Mouse (Mus musculus) c-Kit-positive CD71-positive TER-119-negative erythroid progenitor cells, embryonic 14.5 days (primary cell): ENCODE results near the gene Hcfc2.

Experiments used
- DNase-seq: peaks from one replicate; pipeline ENCODE4 v3.0.0-alpha.2; 2013; ENCODE audit warnings: low read depth

The Hcfc2 gene

GRCm38 (mm10) chr10:82695956-82696355 lies at the start of gene Hcfc2:
Gene Hcfc2 (plus strand): TSS chr10:82696160.
- no peak for DNase-seq

GRCm38 (mm10) chr10:82647205-82647811 lies 48.7 kb upstream of the Hcfc2 start:
- no peak for DNase-seq

- DNase-seq, result no peak
These were observed 44.7 kb upstream of the Hcfc2 start for GRCm38 (mm10) chr10:82651221-82651620.

- no peak for DNase-seq
These were observed 43.3 kb upstream of the Hcfc2 start for GRCm38 (mm10) chr10:82652625-82653024.

- no peak for DNase-seq
These were observed 41.4 kb upstream of the Hcfc2 start for GRCm38 (mm10) chr10:82654581-82654980.

- DNase-seq, result no peak
These were observed 34.1 kb upstream of the Hcfc2 start for GRCm38 (mm10) chr10:82661820-82662219.

- no peak for DNase-seq
These were observed 33.5 kb upstream of the Hcfc2 start for GRCm38 (mm10) chr10:82662267-82662990.

- no peak for DNase-seq
These were observed 32.7 kb upstream of the Hcfc2 start for GRCm38 (mm10) chr10:82663289-82663688.

- no peak for DNase-seq
These were observed 30.0 kb upstream of the Hcfc2 start for GRCm38 (mm10) chr10:82665951-82666350.

GRCm38 (mm10) chr10:82666436-82667234 lies 29.3 kb upstream of the Hcfc2 start:
- peak; percentile 60 for DNase-seq

- DNase-seq, result no peak
These were observed 25.8 kb upstream of the Hcfc2 start for GRCm38 (mm10) chr10:82670205-82670604.

- no peak for DNase-seq
These were observed 19.0 kb upstream of the Hcfc2 start for GRCm38 (mm10) chr10:82676949-82677348.

- no peak for DNase-seq
These were observed 15.2 kb upstream of the Hcfc2 start for GRCm38 (mm10) chr10:82680769-82681168.

- DNase-seq, result no peak
These were observed 14.3 kb upstream of the Hcfc2 start for GRCm38 (mm10) chr10:82681639-82682038.

- DNase-seq, result no peak
These were observed 10.5 kb upstream of the Hcfc2 start for GRCm38 (mm10) chr10:82685440-82685839.

- DNase-seq, result no peak
These were observed 6.2 kb upstream of the Hcfc2 start for GRCm38 (mm10) chr10:82689681-82690211.

GRCm38 (mm10) chr10:82690494-82690893 lies 5.5 kb upstream of the Hcfc2 start, which contains the start of gene Glt8d2:
Gene Glt8d2 (minus strand): TSS chr10:82690650.
- DNase-seq, result no peak

- DNase-seq, result no peak
These were observed 606 bp downstream of the Hcfc2 start for GRCm38 (mm10) chr10:82696453-82697079.

- DNase-seq, result no peak
These were observed 1.4 kb downstream of the Hcfc2 start for GRCm38 (mm10) chr10:82697305-82697898.

- peak; percentile 63 for DNase-seq
These were observed 2.8 kb downstream of the Hcfc2 start for GRCm38 (mm10) chr10:82698712-82699261.

- DNase-seq, result no peak
These were observed 3.5 kb downstream of the Hcfc2 start for GRCm38 (mm10) chr10:82699296-82699941.
